Mouse (Mus musculus): ENCODE results near the gene Pacsin1. TPM values are rescaled to one million over a fixed set of nuclear protein-coding genes. Genes with fewer than 3 reads are reported as not detected.
"Not testable (repeated sequence)": the region's sequence is repeated elsewhere in the genome, so short reads cannot be mapped to it uniquely, and the experiment has no call there.

Pacsin1 gene
- polyA plus RNA-seq, 1 experiment from 2014 or later, result 1.9 TPM

DNA sequence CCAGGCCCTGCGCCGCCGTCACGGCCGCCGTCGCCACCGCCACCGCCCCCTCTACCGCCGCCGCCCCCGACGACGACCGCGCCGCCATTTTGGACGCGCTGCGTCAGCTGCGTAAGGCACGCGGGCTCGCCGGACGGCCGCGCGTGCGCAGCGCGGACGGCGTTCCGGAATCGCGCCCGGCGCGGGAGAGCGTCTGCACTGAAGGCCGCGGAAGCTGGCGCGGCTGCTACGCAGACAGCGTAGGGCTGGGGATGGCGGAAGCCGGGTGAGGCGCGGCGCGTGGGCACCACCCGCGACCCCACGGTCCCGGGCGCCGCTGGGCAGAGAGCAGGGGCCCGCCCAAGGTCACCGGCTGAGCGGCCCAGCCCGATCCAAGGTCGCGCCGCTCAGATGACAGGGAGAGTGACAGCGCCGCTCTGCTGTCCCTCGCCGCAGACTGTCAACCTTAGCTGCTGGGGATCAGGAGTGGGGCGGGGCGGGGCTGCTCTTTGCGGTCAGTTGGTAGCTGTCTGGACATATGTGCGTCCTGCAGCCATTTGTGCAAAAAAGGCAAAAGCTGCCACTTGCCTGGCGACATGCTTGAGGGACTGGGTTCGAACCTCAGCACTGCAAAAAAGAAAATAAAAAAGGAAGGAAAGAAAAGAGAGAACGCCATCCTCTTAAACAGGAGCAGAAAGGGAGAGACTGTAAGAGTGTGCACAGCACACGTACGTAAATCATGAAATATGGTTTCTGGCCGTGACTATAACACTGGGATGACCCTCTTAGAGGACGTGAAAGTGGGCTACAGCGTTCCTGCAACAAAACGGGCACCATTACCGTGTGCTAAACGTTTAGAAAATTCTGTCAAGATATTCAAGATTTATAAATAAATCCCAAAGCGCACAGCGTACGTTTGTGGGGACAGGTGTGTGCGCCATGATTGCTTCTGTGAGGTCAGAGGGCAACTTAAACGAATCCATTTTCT lies 31.7 kb upstream of the Pacsin1 start, which contains the start of gene Nudt3:
TSS of gene Nudt3 (minus strand) at position 136 of the 967 bp plus-strand sequence.
- H3K27ac ChIP-seq, result peak within 1 kb of the TSS; percentile 91
- ATAC-seq (ENCODE audit: insufficient read depth, low FRiP score, low read depth), result peak; percentile 90
- 4% methylated on average over 91 of the region's 91 CpGs for WGBS

GRCm38 (mm10) chr17:27625455-27626251 lies 29.7 kb upstream of the Pacsin1 start:
- Histone ChIP-seq H3K36me3 (peaks cover 3% of the 10 kb centered on the region), H3K27ac (peak overlapping the region; percentile 11; the same call in 1 of the 2 replicates), H3K4me3 (replicated peaks) (no peak overlapping the region), H3K4me2 (no peak overlapping the region), H3K9ac (no peak overlapping the region), H3K9me3 (no peaks in the 10 kb centered on the region), H3K4me1 (peaks cover 11% of the 10 kb centered on the region; the same call in 1 of the 2 replicates), H3K27me3 (replicated peaks) (no peaks in the 10 kb centered on the region)
- no peak for ATAC-seq (ENCODE audit: insufficient read depth, low FRiP score, low read depth)
- WGBS, result 50% methylated on average over 7 of the region's 7 CpGs

More for the DNA sequence above, 31.7 kb upstream of the Pacsin1 start, which contains the start of gene Nudt3:
- H3K9ac ChIP-seq, result peak within 1 kb of the TSS; percentile 96
- H3K9me3 ChIP-seq, result no peaks in the 10 kb centered on the region
- peak within 1 kb of the TSS; percentile 89 for H3K4me3 ChIP-seq (replicated peaks)
- no peaks in the 10 kb centered on the region for H3K36me3 ChIP-seq
- H3K4me2 ChIP-seq, result peak within 1 kb of the TSS; percentile 73
- no peaks in the 10 kb centered on the region for H3K27me3 ChIP-seq (replicated peaks)
- H3K4me1 ChIP-seq, result peaks cover 11% of the 10 kb centered on the region; the same call in 1 of the 2 replicates

DNA sequence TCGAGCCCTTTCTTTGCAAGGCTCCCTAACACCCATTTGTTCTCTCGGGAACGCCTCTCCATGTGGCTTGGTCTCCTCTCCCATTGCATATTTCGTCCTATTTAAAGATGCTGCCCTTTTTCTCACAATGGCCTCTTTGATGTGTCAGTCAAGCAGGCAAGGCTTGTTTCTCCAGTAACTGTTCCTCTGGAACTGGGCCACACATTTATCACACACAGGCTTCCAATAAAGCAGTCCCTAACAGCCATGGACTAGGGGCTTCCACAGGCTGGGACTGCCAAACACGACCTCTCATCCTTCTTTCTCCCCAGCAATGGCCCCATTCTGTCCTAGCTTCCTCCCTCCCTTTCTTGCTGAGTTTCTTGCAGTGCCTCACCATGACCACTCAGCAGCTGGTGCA lies 28.6 kb upstream of the Pacsin1 start:
- Histone ChIP-seq H3K27me3 (replicated peaks) (no peaks in the 10 kb centered on the region), H3K9ac (no peak overlapping the region), H3K27ac (no peak overlapping the region), H3K4me3 (replicated peaks) (no peak overlapping the region), H3K4me2 (no peak overlapping the region), H3K9me3 (no peaks in the 10 kb centered on the region), H3K4me1 (peaks cover 21% of the 10 kb centered on the region; the same call in 1 of the 2 replicates), H3K36me3 (peaks cover 14% of the 10 kb centered on the region)
- 39% methylated on average over 5 of the region's 5 CpGs for WGBS
- ATAC-seq (ENCODE audit: insufficient read depth, low FRiP score, low read depth), result no peak

DNA sequence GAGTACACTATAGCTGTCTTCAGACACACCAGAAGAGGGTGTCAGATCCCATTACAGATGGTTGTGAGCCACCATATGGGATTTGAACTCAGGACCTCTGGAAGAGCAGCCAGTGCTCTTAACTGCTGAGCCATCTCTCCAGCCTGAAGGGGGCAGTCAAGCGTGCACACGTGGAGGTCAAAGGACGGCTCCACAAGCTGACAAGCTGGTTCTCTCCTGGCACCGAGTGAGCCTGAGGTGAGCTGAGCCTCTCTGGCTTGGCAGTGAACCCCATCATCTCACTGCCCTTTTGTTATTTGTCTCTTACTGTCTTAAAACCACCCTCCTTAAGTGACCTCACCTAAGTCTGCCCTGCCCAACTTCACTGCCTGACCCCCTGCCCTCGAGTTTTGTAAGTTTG lies 27.9 kb upstream of the Pacsin1 start:
- Histone ChIP-seq H3K36me3 (peaks cover 21% of the 10 kb centered on the region), H3K9ac (no peak overlapping the region), H3K27me3 (replicated peaks) (no peaks in the 10 kb centered on the region), H3K27ac (no peak overlapping the region), H3K4me1 (peaks cover 28% of the 10 kb centered on the region; the same call in 1 of the 2 replicates), H3K9me3 (no peaks in the 10 kb centered on the region), H3K4me3 (replicated peaks) (no peak overlapping the region), H3K4me2 (no peak overlapping the region)
- WGBS, result 41% methylated on average over 5 of the region's 5 CpGs
- no peak for ATAC-seq (ENCODE audit: insufficient read depth, low FRiP score, low read depth)

DNA sequence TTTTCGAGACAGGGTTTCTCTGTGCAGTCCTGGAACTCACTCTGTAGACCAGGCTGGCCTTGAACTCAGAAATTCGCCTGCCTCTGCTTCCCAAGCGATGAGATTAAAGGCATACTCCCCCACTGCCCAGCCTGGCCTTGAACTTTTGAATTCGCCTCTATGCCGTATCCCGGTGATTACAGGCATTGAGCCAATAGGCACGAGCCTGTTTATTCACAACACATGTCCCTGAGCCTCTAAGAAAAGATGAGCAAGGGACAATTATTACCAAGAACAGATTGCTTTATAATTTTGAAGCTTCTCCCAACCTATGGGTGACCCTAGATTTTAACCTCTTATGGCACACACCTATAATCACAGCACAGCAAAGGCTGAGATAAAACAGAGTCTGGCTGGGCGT lies 26.9 kb upstream of the Pacsin1 start:
- no peaks in the 10 kb centered on the region for H3K27me3 ChIP-seq (replicated peaks)
- no peak for ATAC-seq (ENCODE audit: insufficient read depth, low FRiP score, low read depth)
- H3K4me1 ChIP-seq, result peaks cover 37% of the 10 kb centered on the region
- H3K27ac ChIP-seq, result no peak overlapping the region
- H3K9me3 ChIP-seq, result no peaks in the 10 kb centered on the region
- H3K4me3 ChIP-seq (replicated peaks), result no peak overlapping the region
- H3K36me3 ChIP-seq, result peaks cover 27% of the 10 kb centered on the region
- no peak overlapping the region for H3K4me2 ChIP-seq
- 85% methylated on average over 8 of the region's 8 CpGs for WGBS
- H3K9ac ChIP-seq, result no peak overlapping the region

DNA sequence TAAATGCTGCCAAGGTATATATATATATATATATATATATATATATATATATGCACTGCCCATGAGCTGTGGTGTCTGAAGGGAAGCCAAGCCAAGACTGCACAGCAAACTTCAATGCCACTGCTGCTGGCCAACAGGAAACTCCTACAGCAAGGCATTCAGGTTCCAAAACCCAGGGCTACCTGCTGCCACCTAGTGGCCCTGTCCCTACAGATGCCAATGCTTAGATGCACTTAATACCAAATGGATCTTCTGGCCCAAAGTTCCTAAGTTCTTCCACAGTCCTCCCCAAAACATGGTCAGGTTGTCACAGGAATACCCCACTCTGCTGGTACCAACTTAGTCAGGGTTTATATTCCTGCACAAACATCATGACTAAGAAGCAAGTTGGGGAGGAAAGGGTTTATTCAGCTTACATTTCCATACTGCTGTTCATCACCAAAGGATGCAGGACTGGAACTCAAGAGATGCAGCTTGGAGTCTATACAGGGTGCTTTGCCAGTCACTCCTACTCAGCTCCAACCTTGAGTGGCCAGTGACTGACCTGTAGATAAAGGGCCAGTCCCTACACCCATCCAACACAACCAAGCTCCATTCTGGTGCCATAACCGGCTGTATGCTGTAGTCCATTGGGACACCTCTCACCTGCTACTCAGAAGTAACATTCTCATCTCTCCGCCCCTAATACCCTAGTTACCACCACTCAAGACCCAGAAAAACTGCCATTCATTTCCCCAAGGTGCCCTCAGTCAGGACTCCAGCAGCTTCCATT lies 25.9 kb upstream of the Pacsin1 start:
- ATAC-seq (ENCODE audit: insufficient read depth, low FRiP score, low read depth), result no peak

GRCm38 (mm10) chr17:27634871-27635574 lies 20.3 kb upstream of the Pacsin1 start, which contains the start of gene RPS10-NUDT3:
RPS10-NUDT3 (minus strand) TSS chr17:27635222.
- peak; percentile 97 for ATAC-seq (ENCODE audit: insufficient read depth, low FRiP score, low read depth)
- Histone ChIP-seq H3K4me1 (peaks cover 42% of the 10 kb centered on the region), H3K9me3 (no peaks in the 10 kb centered on the region), H3K9ac (peak within 1 kb of the TSS; percentile 70), H3K36me3 (peaks cover 30% of the 10 kb centered on the region), H3K27me3 (replicated peaks) (no peaks in the 10 kb centered on the region), H3K4me2 (peak within 1 kb of the TSS; percentile 83), H3K27ac (peak within 1 kb of the TSS; percentile 90), H3K4me3 (replicated peaks) (peak within 1 kb of the TSS; percentile 81)
- WGBS, result under 1% methylated on average over 67 of the region's 72 CpGs

More for the DNA sequence above, 25.9 kb upstream of the Pacsin1 start:
- Histone ChIP-seq H3K9me3 (no peaks in the 10 kb centered on the region), H3K27ac (no peak overlapping the region), H3K4me1 (peaks cover 37% of the 10 kb centered on the region), H3K27me3 (replicated peaks) (no peaks in the 10 kb centered on the region), H3K36me3 (peaks cover 30% of the 10 kb centered on the region), H3K9ac (no peak overlapping the region), H3K4me3 (replicated peaks) (no peak overlapping the region), H3K4me2 (no peak overlapping the region)
- WGBS, result 66% methylated on average over 2 of the region's 2 CpGs

- peaks cover 42% of the 10 kb centered on the region for H3K4me1 ChIP-seq
- not testable (repeated sequence) for H3K9me3 ChIP-seq; H3K27me3 ChIP-seq (replicated peaks); H3K9ac ChIP-seq; ATAC-seq (ENCODE audit: insufficient read depth, low FRiP score, low read depth)
- H3K36me3 ChIP-seq, result peaks cover 28% of the 10 kb centered on the region
- H3K27ac ChIP-seq, result peak overlapping the region; percentile 90
- 31% methylated on average over 9 of the region's 9 CpGs for WGBS
- H3K4me2 ChIP-seq, result peak overlapping the region; percentile 83
- H3K4me3 ChIP-seq (replicated peaks), result peak overlapping the region; percentile 81
These were observed 19.8 kb upstream of the Pacsin1 start for GRCm38 (mm10) chr17:27635575-27635903.

DNA sequence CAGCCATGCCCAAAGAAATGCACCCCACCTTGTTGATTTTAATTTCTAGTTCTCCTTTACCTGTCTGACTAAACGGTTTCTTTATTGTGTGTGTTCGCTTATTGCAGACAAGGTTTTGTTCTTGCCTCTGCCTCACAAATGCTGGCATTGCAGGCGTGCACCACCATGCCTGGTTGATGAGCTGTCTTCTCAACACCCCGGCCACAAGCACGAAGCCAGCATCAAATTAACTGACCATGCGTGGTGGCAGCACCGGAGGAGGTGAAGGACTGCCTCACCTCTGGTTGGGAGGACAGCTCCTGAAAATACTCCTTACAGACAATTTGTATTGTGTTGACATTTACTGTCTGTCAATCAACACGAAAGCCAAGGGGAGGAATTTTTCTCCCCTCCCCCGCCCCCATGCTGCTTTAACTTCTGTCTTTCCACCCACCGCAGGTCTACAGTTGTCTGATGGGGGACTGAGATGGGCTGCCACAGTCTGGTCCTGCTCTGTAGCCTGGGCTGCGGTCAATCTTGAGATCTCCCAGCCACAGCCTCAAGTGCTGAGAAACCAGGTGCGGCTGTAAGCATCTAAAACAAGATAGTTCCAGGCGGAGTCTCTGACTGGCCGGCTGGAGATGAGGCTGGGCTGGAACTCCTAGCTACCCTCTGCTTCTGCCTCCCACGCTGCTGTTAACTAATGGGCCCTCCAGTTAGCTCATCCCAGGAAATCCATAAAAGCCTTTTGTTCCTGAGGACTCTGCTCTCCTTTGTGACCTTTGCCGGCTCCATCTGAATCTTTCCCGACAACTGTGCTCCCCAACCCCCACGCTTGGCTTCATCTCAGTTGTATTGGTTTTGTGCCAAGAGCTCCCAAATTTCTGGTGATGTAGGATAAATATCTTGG lies 18.9 kb upstream of the Pacsin1 start, which contains the start of gene Rps10:
TSS of gene Rps10 (minus strand) at position 538 of the 889 bp plus-strand sequence.
- H3K9ac ChIP-seq, result no peak within 1 kb of the TSS
- 41% methylated on average over 18 of the region's 18 CpGs for WGBS
- no peak for ATAC-seq (ENCODE audit: insufficient read depth, low FRiP score, low read depth)

DNA sequence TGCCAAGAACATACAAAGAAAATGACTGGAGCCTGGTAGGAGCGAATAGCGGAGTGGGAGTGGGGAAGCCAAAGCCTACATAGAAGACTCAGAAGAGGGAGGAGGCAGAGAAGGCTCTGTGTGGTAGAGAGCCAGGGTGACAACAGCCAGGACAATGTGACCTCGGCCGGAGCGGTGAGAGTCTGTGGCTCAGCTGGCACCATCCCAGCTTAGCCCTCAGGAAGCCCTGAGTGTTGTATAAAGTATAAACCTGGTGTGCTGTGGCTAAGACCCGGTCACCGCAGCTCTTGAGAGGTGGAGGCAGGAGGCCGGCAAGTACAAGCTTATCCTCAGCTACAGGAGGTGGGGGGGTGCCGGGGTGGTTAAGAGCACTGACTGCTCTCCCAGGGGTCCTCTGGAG lies 18.0 kb upstream of the Pacsin1 start:
- no peak overlapping the region for H3K4me3 ChIP-seq (replicated peaks)
- H3K4me2 ChIP-seq, result no peak overlapping the region
- no peaks in the 10 kb centered on the region for H3K27me3 ChIP-seq (replicated peaks)
- 62% methylated on average over 9 of the region's 9 CpGs for WGBS
- no peak for ATAC-seq (ENCODE audit: insufficient read depth, low FRiP score, low read depth)
- H3K27ac ChIP-seq, result no peak overlapping the region
- H3K36me3 ChIP-seq, result peaks cover 10% of the 10 kb centered on the region; the same call in 1 of the 2 replicates
- no peak overlapping the region for H3K9ac ChIP-seq
- H3K4me1 ChIP-seq, result peaks cover 27% of the 10 kb centered on the region
- no peaks in the 10 kb centered on the region for H3K9me3 ChIP-seq

More for the DNA sequence above, 18.9 kb upstream of the Pacsin1 start, which contains the start of gene Rps10:
- Histone ChIP-seq H3K4me1 (peaks cover 35% of the 10 kb centered on the region), H3K27me3 (replicated peaks) (no peaks in the 10 kb centered on the region), H3K4me2 (peak within 1 kb of the TSS; percentile 83), H3K4me3 (replicated peaks) (peak within 1 kb of the TSS; percentile 81), H3K36me3 (peaks cover 19% of the 10 kb centered on the region), H3K9me3 (no peaks in the 10 kb centered on the region), H3K27ac (peak within 1 kb of the TSS; percentile 90)

Measured in stomach, embryonic 15.5 days (tissue).